Mouse (Mus musculus) E14TG2a.4 (cell line): Measurements from ENCODE around the gene Crtap.

Experiments
- CTCF ChIP-seq: conservative IDR thresholded peaks from 2 replicates; pipeline ENCODE4 v1.5.1; 2014; ENCODE audit warnings: low read length
- NANOG ChIP-seq: IDR thresholded peaks from 2 replicates; pipeline ENCODE4 v1.6.1; 2014; ENCODE audit warnings: borderline replicate concordance, low read length, mixed read lengths
- POU5F1 ChIP-seq: IDR thresholded peaks from 2 replicates; pipeline ENCODE4 v1.6.1; 2014; ENCODE audit warnings: low read length, borderline replicate concordance

- no peak for TF ChIP-seq CTCF
- no peak for TF ChIP-seq NANOG
- no peak for TF ChIP-seq POU5F1
These were observed 3.4 kb downstream of the Crtap start for GRCm38 (mm10) chr9:114387086-114387485.
